Comparison of ENCODE assay signal across 12 mouse cellular contexts in genomic region chr17:54896198-54896597, GRCm38 (mm10).
A peak's percentile ranks its signal among the peaks of the same experiment; 100 is the strongest.
DNase-seq lines count a peak whose midpoint lies in the region; ATAC-seq and TF ChIP-seq lines count a peak whose summit lies in the region.
"Had no signal": no experiment of that assay in that cellular context is flagged by ENCODE, and none has a peak within 500 bp of the region (broad histone marks: within the 10 kb centered on the region; RNA-seq: fewer than 3 reads in every experiment).

No protein-coding gene starts in this region.

- no peaks in the 10 kb centered on the region for H3K36me3 ChIP-seq in forebrain, postnatal 0 days (ENCODE audit: insufficient read depth)
- no peaks in the 10 kb centered on the region for H3K36me3 ChIP-seq in forebrain, embryonic 10.5 days (replicated peaks)
- no peaks in the 10 kb centered on the region for H3K36me3 ChIP-seq in lung, postnatal 0 days (ENCODE audit: insufficient read depth, low read length)
- no peaks in the 10 kb centered on the region for H3K36me3 ChIP-seq in hindbrain, embryonic 14.5 days (replicated peaks; ENCODE audit: control insufficient read depth, insufficient read depth)

- ATAC-seq in forebrain, postnatal 0 days = peak; percentile 64
- ATAC-seq in lung, postnatal 0 days = no peak
- peak; percentile 69; the same call in 1 of the 2 replicates for ATAC-seq in hindbrain, embryonic 14.5 days (ENCODE audit: low FRiP score)

- no peak overlapping the region for H3K4me3 ChIP-seq in forebrain, postnatal 0 days (ENCODE audit: low read depth, low read length)
- no peak overlapping the region for H3K4me3 ChIP-seq in forebrain, embryonic 10.5 days
- no peak overlapping the region for H3K4me3 ChIP-seq in lung, postnatal 0 days (ENCODE audit: low read depth, low read length)
- H3K4me3 ChIP-seq in hindbrain, embryonic 14.5 days (replicated peaks; ENCODE audit: low read length) = no peak overlapping the region
- H3K4me3 ChIP-seq: erythroblast, embryonic 14.5 days had no signal

- no peaks in the 10 kb centered on the region for H3K4me1 ChIP-seq in forebrain, postnatal 0 days (ENCODE audit: insufficient read depth)
- no peaks in the 10 kb centered on the region for H3K4me1 ChIP-seq in forebrain, embryonic 10.5 days
- H3K4me1 ChIP-seq in lung, postnatal 0 days (ENCODE audit: insufficient read depth, low read depth, low read length) = no peaks in the 10 kb centered on the region
- no peaks in the 10 kb centered on the region; the same call in 1 of the 2 replicates for H3K4me1 ChIP-seq in hindbrain, embryonic 14.5 days (replicated peaks; ENCODE audit: control insufficient read depth, insufficient read depth, low read length)

- TF ChIP-seq EP300 in lung, postnatal 0 days (IDR thresholded peaks at IDR 0.05) = no peak

- intact Hi-C loops in heart, postnatal 36 days (cut with DNase I) = no loop called here

- no peaks in the 10 kb centered on the region for H3K9me3 ChIP-seq in forebrain, postnatal 0 days (ENCODE audit: low read length)
- H3K9me3 ChIP-seq in forebrain, embryonic 10.5 days = no peaks in the 10 kb centered on the region
- H3K9me3 ChIP-seq in lung, postnatal 0 days (ENCODE audit: low read length) = no peaks in the 10 kb centered on the region
- no peaks in the 10 kb centered on the region for H3K9me3 ChIP-seq in hindbrain, embryonic 14.5 days (ENCODE audit: control insufficient read depth, low read length)

- H3K27ac ChIP-seq in forebrain, postnatal 0 days (ENCODE audit: low read depth, low read length) = no peak overlapping the region
- no peak overlapping the region for H3K27ac ChIP-seq in forebrain, embryonic 10.5 days
- H3K27ac ChIP-seq in lung, postnatal 0 days (ENCODE audit: low read length) = no peak overlapping the region
- no peak overlapping the region for H3K27ac ChIP-seq in hindbrain, embryonic 14.5 days
- H3K27ac ChIP-seq: liver, embryonic 14.5 days; stomach, postnatal 0 days had no signal

- H3K9ac ChIP-seq in forebrain, postnatal 0 days = no peak overlapping the region
- H3K9ac ChIP-seq in lung, postnatal 0 days (replicated peaks; ENCODE audit: low read depth) = no peak overlapping the region
- H3K9ac ChIP-seq in hindbrain, embryonic 14.5 days = no peak overlapping the region
- H3K9ac ChIP-seq: liver, embryonic 14.5 days had no signal

- H3K4me2 ChIP-seq in forebrain, postnatal 0 days (ENCODE audit: low read depth) = no peak overlapping the region
- no peak overlapping the region for H3K4me2 ChIP-seq in lung, postnatal 0 days (replicated peaks; ENCODE audit: low read depth, low read length)
- no peak overlapping the region for H3K4me2 ChIP-seq in hindbrain, embryonic 14.5 days (replicated peaks)

- no peaks in the 10 kb centered on the region for H3K27me3 ChIP-seq in forebrain, postnatal 0 days (ENCODE audit: insufficient read depth, low read length)
- no peaks in the 10 kb centered on the region for H3K27me3 ChIP-seq in forebrain, embryonic 10.5 days (ENCODE audit: poor library complexity, severe bottlenecking)
- H3K27me3 ChIP-seq in lung, postnatal 0 days (replicated peaks; ENCODE audit: insufficient read depth, low read length) = no peaks in the 10 kb centered on the region
- H3K27me3 ChIP-seq in hindbrain, embryonic 14.5 days (ENCODE audit: control insufficient read depth, insufficient read depth, low read length) = no peaks in the 10 kb centered on the region

- no peak for TF ChIP-seq CTCF in forebrain, postnatal 0 days (IDR thresholded peaks at IDR 0.05; ENCODE audit: low read depth)
- TF ChIP-seq CTCF in lung, postnatal 0 days (IDR thresholded peaks at IDR 0.05) = no peak

- DNase-seq in forebrain, postnatal 0 days = peak; percentile 46
- DNase-seq in forebrain, embryonic 10.5 days (ENCODE audit: extremely low spot score, low spot score) = no peak
- DNase-seq in lung, postnatal 0 days (ENCODE audit: low spot score) = peak; percentile 6
- no peak for DNase-seq in lung, postnatal 25 days (ENCODE audit: low spot score)
- no peak for DNase-seq in hindbrain, embryonic 14.5 days (ENCODE audit: low spot score)
- DNase-seq in mesoderm, embryonic 11.5 days (ENCODE audit: low read depth, low spot score) = peak; percentile 4
- no peak for DNase-seq in heart, postnatal 36 days
- DNase-seq in urinary bladder, postnatal 25 days (ENCODE audit: low spot score) = no peak
- DNase-seq: adrenal gland, postnatal 25 days had no signal

- WGBS in forebrain, postnatal 0 days = 18% methylated on average over 4 of the region's 4 CpGs
- 69% methylated on average over 4 of the region's 4 CpGs for WGBS in forebrain, embryonic 10.5 days
- 52% methylated on average over 4 of the region's 4 CpGs for WGBS in lung, postnatal 0 days
- WGBS in hindbrain, embryonic 14.5 days = 43% methylated on average over 4 of the region's 4 CpGs

Comparison
In these comparisons a context has a peak if more than half of its experiments do, and no peak if none do; other contexts are left out.
1. DNase-seq: peak in forebrain, postnatal 0 days (single experiment), lung, postnatal 0 days (single experiment) and mesoderm, embryonic 11.5 days (single experiment); none in forebrain, embryonic 10.5 days (single experiment), lung, postnatal 25 days (single experiment), hindbrain, embryonic 14.5 days (single experiment), heart, postnatal 36 days (0 of 2) and urinary bladder, postnatal 25 days (single experiment).